Mouse (Mus musculus): ENCODE data around the gene Pecr. TPM values are rescaled to one million over a fixed set of nuclear protein-coding genes. Genes with fewer than 3 reads are reported as not detected.

Gene Pecr
- polyA plus RNA-seq, 1 experiment = 16.4 TPM

DNA sequence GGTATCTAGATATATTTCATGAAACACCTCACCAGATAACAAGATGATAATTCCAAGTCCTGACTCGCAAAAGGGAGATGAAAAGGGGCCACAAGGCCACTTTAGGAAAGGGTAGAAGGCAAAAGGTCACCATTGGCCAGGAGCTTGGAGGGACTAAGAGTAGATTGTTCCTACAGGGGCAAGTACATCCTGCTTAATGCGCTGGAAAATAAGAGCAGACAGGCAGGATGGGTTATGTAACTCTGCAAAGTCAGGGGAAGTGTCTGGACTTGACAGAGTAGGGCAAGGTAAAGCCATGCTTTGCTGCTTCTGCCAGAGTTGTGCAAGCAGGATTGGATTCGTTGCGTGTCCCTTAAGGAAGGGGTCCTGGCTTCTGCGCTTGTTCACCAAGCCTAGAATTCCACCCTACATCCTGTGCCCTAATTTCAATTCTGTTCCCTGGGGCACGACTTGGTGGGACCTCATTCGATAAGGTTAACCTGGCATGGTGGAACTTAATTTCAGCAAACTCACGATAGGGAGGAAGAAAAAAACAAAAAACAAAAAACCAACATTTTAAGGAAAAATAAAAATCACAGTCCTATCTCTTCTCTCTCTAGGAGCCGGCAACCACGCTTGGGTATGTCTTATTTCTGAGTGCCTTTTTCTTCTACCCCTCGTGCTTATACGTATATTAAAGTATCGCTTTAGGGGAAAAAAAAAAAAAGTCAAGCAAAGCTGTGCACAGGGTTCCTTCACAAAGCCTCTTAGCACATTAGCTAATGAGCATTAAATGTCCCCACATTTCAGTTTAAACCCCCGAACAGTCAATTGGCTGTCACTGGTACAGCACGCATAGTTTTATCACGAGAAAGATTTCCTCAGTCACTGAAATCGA is 73.1 kb downstream of the Pecr start:
- Histone ChIP-seq H3K4me3 (ENCODE audit: insufficient read depth, low read length) (peak overlapping the region; percentile 56), H3K4me1 (ENCODE audit: control insufficient read depth, insufficient read depth, low read length) (no peaks in the 10 kb centered on the region), H3K27ac (ENCODE audit: insufficient read depth, low read length) (no peak overlapping the region)
- TF ChIP-seq POLR2A (IDR thresholded peaks at IDR 0.05; ENCODE audit: low read depth, low read length) = no peak
- TF ChIP-seq CTCF (IDR thresholded peaks at IDR 0.05; ENCODE audit: borderline replicate concordance, insufficient read depth, low read length) = no peak

Other genes with a start within 250 kb of the Pecr start
- gene Mreg, start 72.0 kb downstream of the Pecr start, polyA plus RNA-seq (2011; ENCODE audit: insufficient read length, low read depth, missing spikeins) = 0.67 and 0.85 TPM in 2 replicates
- gene Tmem169, start 55 bp upstream of the Pecr start, polyA plus RNA-seq (2011; ENCODE audit: insufficient read length, low read depth, missing spikeins) = 0.33 and 0.47 TPM in 2 replicates
- 20.4 and 29.3 TPM in 2 replicates for gene Xrcc5, start 23.1 kb upstream of the Pecr start, polyA plus RNA-seq (2011; ENCODE audit: insufficient read length, low read depth, missing spikeins)

All from embryonic fibroblast, embryonic 13.5 days (primary cell).